ENCODE assay signal across 8 mouse cellular contexts in the genomic region with DNA sequence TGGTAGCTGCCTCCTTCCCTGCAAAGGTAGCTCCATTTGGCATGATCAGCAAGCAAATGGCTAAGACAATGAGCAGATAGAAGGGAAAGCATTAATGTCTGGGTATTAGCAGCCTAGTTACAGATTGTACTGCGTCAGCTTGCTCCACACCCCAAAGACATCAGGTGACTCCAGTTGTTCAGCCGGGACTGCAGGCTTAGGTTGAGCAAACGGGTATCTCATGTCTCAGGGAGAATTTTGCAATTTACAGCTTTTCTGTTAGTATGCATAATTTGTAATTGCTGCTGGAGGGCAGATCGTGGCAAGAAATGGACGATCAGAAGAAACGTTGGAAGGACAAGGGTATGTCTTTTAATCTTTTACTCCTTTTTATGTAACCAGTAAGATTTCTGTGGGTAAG. TPM values are rescaled to one million over a fixed set of nuclear protein-coding genes. Genes with fewer than 3 reads are reported as not detected.
DNase-seq lines count a peak whose midpoint lies in the region; ATAC-seq and TF ChIP-seq lines count a peak whose summit lies in the region.

No protein-coding gene starts in this region.

- no peak for TF ChIP-seq POLR2A in embryonic fibroblast, embryonic 13.5 days (IDR thresholded peaks at IDR 0.05; ENCODE audit: low read depth, low read length)

- DNase-seq in heart, adult 11 months: peak; percentile 88
- DNase-seq in 416B (ENCODE audit: low read depth): peak; percentile 53
- peak; percentile 44 for DNase-seq in layer of hippocampus, adult 9-11 months
- DNase-seq in right cerebral cortex, postnatal 14 days: peak; percentile 15
- no peak for DNase-seq in forebrain, embryonic 10.5 days (ENCODE audit: extremely low spot score, low spot score)
- no peak for DNase-seq in Muller cell, postnatal 12 days (ENCODE audit: inconsistent ontology term)

- no peaks in the 10 kb centered on the region for H3K4me1 ChIP-seq in heart, embryonic 11.5 days (ENCODE audit: control insufficient read depth, insufficient read depth, low read length)
- H3K4me1 ChIP-seq in embryonic fibroblast, embryonic 13.5 days (ENCODE audit: control insufficient read depth, insufficient read depth, low read length): peaks cover 7% of the 10 kb centered on the region
- no peaks in the 10 kb centered on the region for H3K4me1 ChIP-seq in forebrain, embryonic 10.5 days

- TF ChIP-seq CTCF in embryonic fibroblast, embryonic 13.5 days (IDR thresholded peaks at IDR 0.05; ENCODE audit: borderline replicate concordance, insufficient read depth, low read length): no peak

- H3K27me3 ChIP-seq in heart, embryonic 11.5 days (ENCODE audit: control insufficient read depth, insufficient read depth, low read length): no peaks in the 10 kb centered on the region
- H3K27me3 ChIP-seq in forebrain, embryonic 10.5 days (ENCODE audit: poor library complexity, severe bottlenecking): no peaks in the 10 kb centered on the region

- H3K4me3 ChIP-seq in heart, embryonic 11.5 days (ENCODE audit: low read depth, low read length): no peak overlapping the region
- H3K4me3 ChIP-seq in embryonic fibroblast, embryonic 13.5 days (ENCODE audit: insufficient read depth, low read length): 0 out of 2 replicates have a peak overlapping the region, but pooled peaks have one; percentile 15
- no peak overlapping the region for H3K4me3 ChIP-seq in forebrain, embryonic 10.5 days

- no peaks in the 10 kb centered on the region for H3K9me3 ChIP-seq in heart, embryonic 11.5 days (replicated peaks; ENCODE audit: control insufficient read depth, low read length)
- H3K9me3 ChIP-seq in forebrain, embryonic 10.5 days: no peaks in the 10 kb centered on the region

- no peak overlapping the region for H3K4me2 ChIP-seq in heart, embryonic 11.5 days

- no peak overlapping the region for H3K9ac ChIP-seq in heart, embryonic 11.5 days (ENCODE audit: low read depth, low read length)

- WGBS in heart, embryonic 11.5 days (ENCODE audit: insufficient replicate concordance): 60% methylated on average over 6 of the region's 6 CpGs
- WGBS in forebrain, embryonic 10.5 days: 81% methylated on average over 6 of the region's 6 CpGs

- no peak for ATAC-seq in heart, embryonic 11.5 days (replicated peaks; ENCODE audit: insufficient number of reproducible peaks, low FRiP score, low TSS enrichment)

- no peaks in the 10 kb centered on the region for H3K36me3 ChIP-seq in heart, embryonic 11.5 days (ENCODE audit: control insufficient read depth, insufficient read depth, low read length)
- H3K36me3 ChIP-seq in forebrain, embryonic 10.5 days (replicated peaks): peaks cover 7% of the 10 kb centered on the region

- no peak overlapping the region for H3K27ac ChIP-seq in heart, embryonic 11.5 days (ENCODE audit: low read depth, low read length)
- H3K27ac ChIP-seq in embryonic fibroblast, embryonic 13.5 days (ENCODE audit: insufficient read depth, low read length): peak overlapping the region; percentile 52; the same call in 1 of the 2 replicates
- H3K27ac ChIP-seq in forebrain, embryonic 10.5 days: no peak overlapping the region

RNA-seq across cellular contexts. Expression of gene Rtn4, which starts 25.8 kb away (rescaled TPM):
- 48.5 and 54.2 TPM in 2 replicates for polyA plus RNA-seq in heart, embryonic 11.5 days (2014; fragmentation: Nextera tagmentation; extraction: Ambion mirVana)
- 773 and 1,145 TPM in 2 replicates for polyA plus RNA-seq in embryonic fibroblast, embryonic 13.5 days (2011; ENCODE audit: insufficient read length, low read depth, missing spikeins)
- polyA plus RNA-seq in forebrain, embryonic 10.5 days (2016; fragmentation: Nextera tagmentation; extraction: Ambion mirVana): 58.6 and 63.4 TPM in 2 replicates

Comparison
In these comparisons a context has a peak if more than half of its experiments do, and no peak if none do; other contexts are left out.
1. DNase-seq: peak in heart, adult 11 months (single experiment), 416B (single experiment), layer of hippocampus, adult 9-11 months (single experiment) and right cerebral cortex, postnatal 14 days (single experiment); none in forebrain, embryonic 10.5 days (single experiment) and Muller cell, postnatal 12 days (single experiment).
2. RNA of gene Rtn4, which starts 25.8 kb away (polyA plus RNA-seq): 773 to 1,145 TPM in embryonic fibroblast, embryonic 13.5 days; 58.6 to 63.4 TPM in forebrain, embryonic 10.5 days and 48.5 to 54.2 TPM in heart, embryonic 11.5 days; every median in the first group is over 10 times any median in the second.